Mouse (Mus musculus) forebrain, embryonic 15.5 days (tissue): Measurements from ENCODE around the gene Map1lc3b. TPM values are rescaled to one million over a fixed set of nuclear protein-coding genes. Genes with fewer than 3 reads are reported as not detected.

Experiments used
- ATAC-seq: fragments of 200-750 bp; cut with Nextera tagmentation; replicated peaks from 2 replicates; pipeline ENCODE4 v1.8.0; 2017; ENCODE audit warnings: mild to moderate bottlenecking, moderate TSS enrichment, moderate library complexity
- H3K27ac ChIP-seq: fragments of 300-500 bp; sonication (generic); replicated peaks from 2 replicates; pipeline ENCODE4 v1.5.1; 2015; ENCODE audit warnings: mild to moderate bottlenecking, inconsistent platforms
- H3K27me3 ChIP-seq: fragments of 300-500 bp; sonication (generic); 2 replicates; pipeline ENCODE4 v1.6.1; 2015; ENCODE audit warnings: inconsistent platforms
- H3K36me3 ChIP-seq: fragments of 300-500 bp; sonication (generic); 2 replicates; pipeline ENCODE4 v1.6.1; 2015; ENCODE audit warnings: mild to moderate bottlenecking, inconsistent platforms
- H3K4me1 ChIP-seq: fragments of 300-500 bp; sonication (generic); 2 replicates; pipeline ENCODE4 v1.6.1; 2015; ENCODE audit warnings: inconsistent platforms
- H3K4me2 ChIP-seq: fragments of 300-500 bp; sonication (generic); replicated peaks from 2 replicates; pipeline ENCODE4 v1.6.1; 2015; ENCODE audit warnings: mild to moderate bottlenecking, inconsistent platforms
- H3K4me3 ChIP-seq: fragments of 300-500 bp; sonication (generic); 2 replicates; pipeline ENCODE4 v1.5.1; 2015; ENCODE audit warnings: mild to moderate bottlenecking, inconsistent platforms
- H3K9ac ChIP-seq: fragments of 300-500 bp; sonication (generic); replicated peaks from 2 replicates; pipeline ENCODE4 v1.6.1; 2015; ENCODE audit warnings: mild to moderate bottlenecking, inconsistent platforms
- H3K9me3 ChIP-seq: fragments of 300-500 bp; sonication (generic); 2 replicates; pipeline ENCODE4 v1.6.1; 2016; ENCODE audit warnings: inconsistent platforms
- WGBS: fragments of 180-500 bp; shearing (Covaris S2); methylation state at CpG from one replicate; pipeline ENCODE4 v1.1.7; 2015; ENCODE audit warnings: mixed read lengths; 5-methylcytosine and 5-hydroxymethylcytosine counted together
- polyA plus RNA-seq: library from polyadenylated mRNA; unstranded; fragments of >200 nt; fragmentation: Nextera tagmentation; extraction: Ambion mirVana; gene quantifications from 2 replicates; pipeline ENCODE4 v1.2.1, GENCODE M21; 2015

The Map1lc3b gene
- polyA plus RNA-seq, 1 experiment from 2014 or later: 394 TPM

GRCm38 (mm10) chr8:121620801-121621516, 30.8 kb downstream of the Map1lc3b start:
- 76% methylated on average over 12 of the region's 12 CpGs for WGBS
- no peak overlapping the region for H3K9ac ChIP-seq
- ATAC-seq: no peak
- no peak overlapping the region for H3K4me2 ChIP-seq
- H3K27ac ChIP-seq: 0 out of 2 replicates have a peak overlapping the region, but pooled peaks have one; percentile 16
- peaks cover 14% of the 10 kb centered on the region; the same call in 1 of the 2 replicates for H3K36me3 ChIP-seq
- no peak overlapping the region for H3K4me3 ChIP-seq
- H3K4me1 ChIP-seq: peaks cover 53% of the 10 kb centered on the region
- no peaks in the 10 kb centered on the region for H3K27me3 ChIP-seq
- no peaks in the 10 kb centered on the region for H3K9me3 ChIP-seq

DNA sequence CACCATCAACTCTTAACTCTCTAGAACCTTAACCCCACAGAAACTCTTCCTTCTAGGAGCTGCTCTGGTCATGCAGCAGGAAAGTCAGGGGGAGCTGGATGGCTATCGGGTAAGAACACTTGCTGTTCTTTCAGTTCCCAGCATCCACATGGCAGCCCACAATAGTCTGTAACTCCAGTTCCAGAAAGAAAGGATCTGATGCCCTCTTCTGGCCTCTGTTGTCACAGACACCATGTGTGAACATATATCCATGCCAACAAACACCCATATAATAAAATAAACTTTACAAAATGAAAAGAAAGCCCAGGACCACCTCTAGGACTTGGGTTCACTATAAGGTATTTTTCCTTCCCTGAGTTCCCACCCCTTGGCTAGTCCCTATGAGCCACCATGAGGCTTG, 31.7 kb downstream of the Map1lc3b start:
- no peak for ATAC-seq
- Histone ChIP-seq H3K4me2 (no peak overlapping the region), H3K27ac (peak overlapping the region; percentile 1; the same call in 1 of the 2 replicates), H3K4me3 (no peak overlapping the region), H3K4me1 (peaks cover 53% of the 10 kb centered on the region), H3K9me3 (no peaks in the 10 kb centered on the region), H3K9ac (no peak overlapping the region), H3K36me3 (peaks cover 18% of the 10 kb centered on the region), H3K27me3 (no peaks in the 10 kb centered on the region)
- 70% methylated on average over 1 of the region's 1 CpGs for WGBS

DNA sequence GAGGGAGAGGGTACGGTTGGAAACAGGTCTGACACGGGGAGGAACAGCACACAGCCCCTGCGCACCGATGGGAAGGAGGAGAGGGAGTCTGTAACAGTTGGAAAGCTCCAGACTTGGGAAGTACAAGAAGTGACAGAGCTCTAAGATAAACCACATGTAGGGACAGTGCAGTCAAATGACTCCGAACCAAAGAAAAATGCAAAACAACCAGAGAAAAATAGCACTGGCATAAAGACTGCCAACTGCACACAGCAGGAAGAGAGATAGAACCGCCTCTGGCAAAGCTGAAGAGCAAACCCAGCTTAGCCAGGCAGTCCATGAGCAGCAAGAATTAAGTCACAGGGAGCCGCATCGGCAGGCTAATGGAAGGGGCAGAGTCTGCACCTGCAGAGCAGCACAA, 32.9 kb downstream of the Map1lc3b start:
- no peak for ATAC-seq
- Histone ChIP-seq H3K36me3 (peaks cover 19% of the 10 kb centered on the region), H3K9ac (no peak overlapping the region), H3K9me3 (no peaks in the 10 kb centered on the region), H3K4me2 (no peak overlapping the region), H3K27me3 (no peaks in the 10 kb centered on the region), H3K4me1 (peaks cover 53% of the 10 kb centered on the region), H3K27ac (peak overlapping the region; percentile 5; the same call in 1 of the 2 replicates), H3K4me3 (no peak overlapping the region)
- WGBS: 80% methylated on average over 8 of the region's 8 CpGs

GRCm38 (mm10) chr8:121628681-121629080, 38.5 kb downstream of the Map1lc3b start:
- ATAC-seq: no peak
- WGBS: 96% methylated on average over 4 of the region's 4 CpGs
- Histone ChIP-seq H3K9me3 (no peaks in the 10 kb centered on the region), H3K4me2 (no peak overlapping the region), H3K4me3 (no peak overlapping the region), H3K27ac (no peak overlapping the region), H3K9ac (no peak overlapping the region), H3K27me3 (no peaks in the 10 kb centered on the region), H3K4me1 (peaks cover 19% of the 10 kb centered on the region), H3K36me3 (peaks cover 21% of the 10 kb centered on the region)

DNA sequence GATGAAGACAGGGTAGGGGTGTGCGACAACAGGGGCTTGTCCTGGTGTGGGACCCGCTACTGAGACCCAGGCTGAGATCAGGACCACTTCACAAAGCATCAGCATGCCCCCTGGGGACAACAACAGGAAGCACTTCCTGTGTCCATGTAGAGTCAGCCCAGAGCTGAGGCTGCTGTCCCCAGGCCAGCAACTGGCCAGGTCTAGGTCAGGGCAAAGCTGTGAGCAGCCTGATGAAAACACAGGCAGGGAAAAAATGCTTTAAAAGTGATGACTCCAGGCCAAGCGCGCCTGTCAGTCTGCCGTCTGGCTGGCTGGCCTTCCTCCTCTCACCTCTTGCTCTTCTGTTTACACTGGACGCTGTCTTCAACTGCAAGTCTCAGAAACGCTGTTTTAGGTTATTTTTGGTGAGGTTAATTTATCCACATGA, 41.5 kb downstream of the Map1lc3b start:
- Histone ChIP-seq H3K27me3 (no peaks in the 10 kb centered on the region), H3K4me1 (peaks cover 22% of the 10 kb centered on the region), H3K9me3 (no peaks in the 10 kb centered on the region), H3K9ac (no peak overlapping the region), H3K4me3 (no peak overlapping the region), H3K4me2 (no peak overlapping the region), H3K36me3 (peaks cover 20% of the 10 kb centered on the region), H3K27ac (no peak overlapping the region)
- ATAC-seq: no peak
- 76% methylated on average over 7 of the region's 7 CpGs for WGBS

GRCm38 (mm10) chr8:121632401-121632800, 42.2 kb downstream of the Map1lc3b start:
- H3K4me1 ChIP-seq: peaks cover 28% of the 10 kb centered on the region
- no peak overlapping the region for H3K27ac ChIP-seq
- H3K9me3 ChIP-seq: no peaks in the 10 kb centered on the region
- no peak overlapping the region for H3K4me2 ChIP-seq
- H3K27me3 ChIP-seq: no peaks in the 10 kb centered on the region
- H3K9ac ChIP-seq: no peak overlapping the region
- WGBS: 80% methylated on average over 5 of the region's 5 CpGs
- no peak overlapping the region for H3K4me3 ChIP-seq
- H3K36me3 ChIP-seq: peaks cover 13% of the 10 kb centered on the region
- no peak for ATAC-seq

- 90% methylated on average over 6 of the region's 6 CpGs for WGBS
- no peak for ATAC-seq
- H3K4me3 ChIP-seq: no peak overlapping the region
- H3K9ac ChIP-seq: no peak overlapping the region
- no peaks in the 10 kb centered on the region for H3K9me3 ChIP-seq
- no peaks in the 10 kb centered on the region for H3K27me3 ChIP-seq
- H3K4me2 ChIP-seq: no peak overlapping the region
- no peaks in the 10 kb centered on the region for H3K36me3 ChIP-seq
- H3K4me1 ChIP-seq: peaks cover 28% of the 10 kb centered on the region
- H3K27ac ChIP-seq: no peak overlapping the region
Observed at GRCm38 (mm10) chr8:121635534-121635933, 45.4 kb downstream of the Map1lc3b start.

GRCm38 (mm10) chr8:121636180-121636579, 46.0 kb downstream of the Map1lc3b start:
- H3K27me3 ChIP-seq: no peaks in the 10 kb centered on the region
- H3K4me1 ChIP-seq: peaks cover 30% of the 10 kb centered on the region
- no peaks in the 10 kb centered on the region for H3K9me3 ChIP-seq
- H3K4me3 ChIP-seq: no peak overlapping the region
- WGBS: 85% methylated on average over 8 of the region's 8 CpGs
- no peak overlapping the region for H3K4me2 ChIP-seq
- ATAC-seq: no peak; the same call in 1 of the 2 replicates
- 0 out of 2 replicates have a peak overlapping the region, but pooled peaks have one; percentile 7 for H3K27ac ChIP-seq
- H3K36me3 ChIP-seq: no peaks in the 10 kb centered on the region
- no peak overlapping the region for H3K9ac ChIP-seq

DNA sequence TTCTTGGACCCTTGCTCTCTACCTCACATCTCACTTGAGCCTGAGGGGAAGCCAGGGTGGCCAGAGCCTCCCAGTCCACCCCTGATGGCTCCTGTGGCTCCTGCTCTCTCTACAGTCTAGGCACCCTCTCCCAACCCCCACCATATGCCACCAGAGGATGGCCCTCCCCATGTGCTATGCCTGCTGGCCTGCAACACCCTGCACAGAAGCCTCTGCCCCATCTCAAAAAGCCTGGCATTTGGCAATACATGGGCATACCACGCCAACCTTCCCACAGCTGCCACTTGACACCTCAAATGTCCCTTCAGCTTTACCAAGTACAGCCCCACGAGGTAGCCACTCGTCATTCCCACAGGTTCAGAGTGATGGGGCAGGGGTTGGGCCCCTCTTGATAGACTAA, 52.6 kb downstream of the Map1lc3b start:
- Histone ChIP-seq H3K4me1 (peaks cover 60% of the 10 kb centered on the region), H3K4me2 (no peak overlapping the region), H3K27me3 (no peaks in the 10 kb centered on the region), H3K27ac (peak overlapping the region; percentile 13), H3K36me3 (no peaks in the 10 kb centered on the region), H3K9me3 (no peaks in the 10 kb centered on the region), H3K4me3 (no peak overlapping the region), H3K9ac (no peak overlapping the region; the same call in 1 of the 2 replicates)
- no peak for ATAC-seq
- 58% methylated on average over 3 of the region's 3 CpGs for WGBS

- H3K4me2 ChIP-seq: 0 out of 2 replicates have a peak overlapping the region, but pooled peaks have one; percentile 4
Observed at GRCm38 (mm10) chr8:121643384-121643783, 53.2 kb downstream of the Map1lc3b start.

GRCm38 (mm10) chr8:121647511-121648215, 57.5 kb downstream of the Map1lc3b start:
- H3K9me3 ChIP-seq: no peaks in the 10 kb centered on the region
- peak overlapping the region; percentile 99; the same call in 1 of the 2 replicates for H3K4me2 ChIP-seq
- H3K36me3 ChIP-seq: no peaks in the 10 kb centered on the region
- ATAC-seq: no peak
- H3K4me3 ChIP-seq: peak overlapping the region; percentile 94; the same call in 1 of the 2 replicates
- 87% methylated on average over 12 of the region's 12 CpGs for WGBS
- H3K27ac ChIP-seq: no peak overlapping the region
- H3K4me1 ChIP-seq: peaks cover 85% of the 10 kb centered on the region
- no peak overlapping the region for H3K9ac ChIP-seq
- no peaks in the 10 kb centered on the region for H3K27me3 ChIP-seq

More at GRCm38 (mm10) chr8:121643384-121643783, 53.2 kb downstream of the Map1lc3b start:
- H3K27ac ChIP-seq: peak overlapping the region; percentile 13
- ATAC-seq: no peak
- no peaks in the 10 kb centered on the region for H3K27me3 ChIP-seq
- peaks cover 66% of the 10 kb centered on the region for H3K4me1 ChIP-seq
- no peaks in the 10 kb centered on the region for H3K9me3 ChIP-seq
- WGBS: 51% methylated on average over 11 of the region's 11 CpGs
- no peaks in the 10 kb centered on the region for H3K36me3 ChIP-seq
- H3K4me3 ChIP-seq: no peak overlapping the region
- peak overlapping the region; percentile 7; the same call in 1 of the 2 replicates for H3K9ac ChIP-seq
